Mouse (Mus musculus) right cerebral cortex, postnatal 14 days (tissue): ENCODE measurements at regions not wholly inside any gene's neighbourhood (a gene's known extent, or its start where the extent isn't known, plus 50 kb on each side); places are given as distances from the start of the nearest gene placed in this dataset.
A peak's percentile ranks its signal among the peaks of the same experiment; 100 is the strongest.

Source experiments
- DNase-seq: peaks from one replicate; pipeline ENCODE4 v3.0.0; 2022

DNA sequence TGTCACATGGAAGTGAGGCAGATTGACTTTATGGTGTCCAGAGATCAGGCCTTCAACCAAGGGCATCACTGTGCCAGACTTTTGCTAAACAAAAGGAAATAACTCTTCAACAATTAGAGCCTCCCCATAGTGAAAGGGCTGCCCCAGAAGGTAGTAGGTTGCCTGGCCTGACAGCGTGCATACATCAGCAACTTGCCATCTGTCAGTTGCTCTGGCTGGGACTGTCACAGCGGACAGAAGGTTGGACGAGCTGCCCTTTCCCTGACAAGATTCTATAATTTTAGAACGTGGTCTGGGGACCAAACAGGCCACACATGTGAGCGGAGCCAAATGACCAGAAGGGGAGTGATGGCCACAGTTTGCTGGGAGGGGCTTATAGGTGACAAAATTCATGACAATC, 119.7 kb upstream of the Rpl38 start:
- DNase-seq: no peak

DNA sequence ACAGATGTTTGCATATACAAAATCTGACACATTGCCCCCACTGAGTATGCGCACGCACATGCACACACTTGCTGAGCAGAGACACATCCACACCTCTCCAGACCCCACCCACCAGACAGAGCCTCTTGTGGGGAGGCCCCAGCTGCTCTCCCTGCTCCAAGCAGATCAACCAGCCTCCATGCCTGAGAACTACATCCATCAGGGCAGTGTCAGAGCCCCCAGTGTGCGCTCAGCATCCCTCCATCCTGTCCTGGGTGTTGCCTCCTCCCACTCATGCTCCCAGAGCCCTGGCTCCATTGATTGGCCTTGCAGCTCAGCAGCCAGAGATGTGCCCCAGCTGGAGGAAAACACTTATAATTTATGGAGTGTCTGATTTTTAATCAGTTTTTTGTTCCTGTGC, 124.1 kb upstream of the Rpl38 start:
- no peak for DNase-seq

DNA sequence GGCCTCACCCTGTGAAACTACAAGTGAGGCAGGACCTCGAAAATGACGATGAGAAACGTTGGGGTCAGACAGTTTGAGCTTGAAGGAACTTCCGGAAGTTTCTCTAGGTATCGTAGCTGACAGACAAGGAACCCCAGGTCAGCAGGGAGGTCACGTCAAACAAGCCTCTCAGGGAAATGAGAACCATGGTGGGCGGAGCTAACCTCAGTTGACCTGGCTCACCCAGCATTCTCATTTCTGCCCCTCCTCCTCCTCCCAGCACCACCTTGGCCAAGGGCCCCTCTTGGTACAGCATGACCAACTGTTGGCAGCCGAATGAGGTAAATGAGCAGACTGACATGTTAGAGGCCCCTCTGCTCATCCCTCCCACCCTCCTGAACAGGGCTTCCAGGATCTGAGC, 126.2 kb upstream of the Rpl38 start:
- DNase-seq: no peak

DNA sequence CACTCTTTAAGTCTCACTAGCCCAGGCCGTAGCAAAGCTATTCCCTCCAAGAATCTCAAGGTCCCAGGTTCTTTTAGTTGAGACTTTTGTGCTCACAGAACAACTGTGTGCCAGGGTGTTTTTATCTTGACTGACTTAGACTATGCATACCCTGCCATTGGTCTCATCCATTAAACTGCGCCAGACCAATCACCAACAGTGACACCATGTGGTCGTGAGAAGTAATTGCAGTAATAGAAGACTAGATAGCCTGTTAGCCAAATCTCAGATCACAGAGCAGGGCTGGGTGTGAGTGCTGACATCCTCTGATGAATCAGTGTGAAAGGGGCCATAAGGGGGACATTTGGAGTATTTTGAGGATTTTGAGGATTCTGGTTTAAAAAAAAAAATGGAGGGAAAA, 127.8 kb upstream of the Rpl38 start:
- DNase-seq: no peak

- peak; percentile 45 for DNase-seq
Measured at GRCm38 (mm10) chr11:114536616-114537493, 131.5 kb upstream of the Rpl38 start.

DNA sequence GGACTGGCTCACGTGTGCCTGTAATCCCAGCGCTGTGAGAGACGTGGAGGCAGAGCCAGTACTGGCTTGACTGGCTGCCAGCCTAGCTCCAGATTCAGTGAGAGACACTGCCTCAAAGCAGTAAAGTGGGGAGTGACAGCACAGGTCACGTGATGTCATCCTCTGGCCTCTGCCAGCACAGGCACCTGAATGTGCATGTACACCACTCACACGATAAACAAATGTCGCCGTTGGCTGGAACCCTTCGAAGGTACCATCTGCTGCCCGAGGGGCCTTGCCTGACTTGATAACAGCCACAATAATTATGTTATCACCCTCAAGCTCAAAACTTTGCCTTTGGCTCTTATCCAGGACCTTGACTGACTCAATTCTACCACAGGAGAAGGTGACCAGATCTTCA, 132.4 kb upstream of the Rpl38 start:
- no peak for DNase-seq

DNA sequence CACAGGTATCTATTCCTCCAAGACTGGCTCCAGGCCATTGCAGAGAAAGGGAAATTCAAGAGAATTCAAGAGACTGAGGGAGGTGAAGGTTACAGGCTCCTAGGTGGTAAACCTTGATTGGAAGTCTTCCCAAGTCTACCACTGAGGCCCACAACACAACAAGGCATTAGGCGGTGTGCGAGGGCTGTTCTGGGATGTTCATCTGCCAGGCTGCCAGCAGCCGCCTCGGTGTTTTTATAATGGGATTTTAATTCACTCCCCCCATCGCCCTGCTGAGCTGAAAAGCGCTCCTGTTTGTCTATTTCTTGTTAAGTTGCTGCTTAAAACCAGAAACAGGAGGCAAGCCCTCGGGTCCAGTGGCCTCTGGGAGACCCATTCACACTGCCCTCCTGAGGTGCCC, 133.9 kb upstream of the Rpl38 start:
- DNase-seq: no peak

DNA sequence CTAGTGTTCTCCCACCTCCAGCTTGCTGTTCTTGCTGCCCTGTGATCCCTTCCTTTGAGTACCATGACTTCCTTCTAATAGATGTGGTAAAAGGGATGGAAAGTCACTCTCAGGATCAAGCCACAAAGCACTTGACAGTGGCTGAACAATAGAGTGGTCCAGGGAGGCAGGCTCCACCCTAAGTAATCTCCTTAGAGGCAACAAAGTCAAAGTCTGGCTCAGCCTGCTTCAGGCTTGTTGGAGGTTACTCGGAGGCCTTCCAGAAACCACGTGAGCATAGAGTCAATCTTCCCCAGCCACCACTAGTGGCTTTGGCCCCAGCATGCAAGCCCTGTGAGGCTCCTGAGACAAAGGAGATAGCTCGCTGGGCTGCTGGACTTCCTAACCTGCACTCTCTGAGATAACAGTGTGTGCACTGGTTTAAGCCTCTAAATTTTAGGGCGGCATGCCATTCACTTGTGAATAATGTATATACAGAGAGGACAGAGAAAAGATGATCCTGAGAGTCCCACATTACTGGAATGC, 137.0 kb upstream of the Rpl38 start:
- DNase-seq: no peak

GRCm38 (mm10) chr11:114528937-114529772, 139.2 kb upstream of the Rpl38 start:
- no peak for DNase-seq

GRCm38 (mm10) chr11:114523444-114524238, 144.7 kb upstream of the Rpl38 start:
- DNase-seq: peak; percentile 83

DNA sequence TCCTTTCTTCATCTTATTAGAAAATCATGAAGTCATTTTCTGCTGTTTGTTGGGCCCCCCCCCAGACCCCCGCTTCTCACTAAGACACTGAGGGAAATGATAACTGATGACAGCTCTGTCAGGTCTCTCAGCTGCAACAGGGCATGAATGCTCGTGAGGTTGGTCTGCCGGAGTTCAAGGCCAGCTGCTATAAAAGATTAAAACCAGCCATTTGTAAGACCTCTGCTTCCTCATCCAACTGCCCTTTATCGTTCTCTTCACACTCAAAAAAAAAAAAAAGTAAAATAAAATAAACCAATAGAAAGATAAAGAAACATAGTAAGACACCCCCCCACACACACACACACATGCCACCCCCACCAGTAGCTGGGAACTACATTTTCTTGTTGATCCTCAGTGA, 153.0 kb upstream of the Rpl38 start:
- DNase-seq: no peak

DNA sequence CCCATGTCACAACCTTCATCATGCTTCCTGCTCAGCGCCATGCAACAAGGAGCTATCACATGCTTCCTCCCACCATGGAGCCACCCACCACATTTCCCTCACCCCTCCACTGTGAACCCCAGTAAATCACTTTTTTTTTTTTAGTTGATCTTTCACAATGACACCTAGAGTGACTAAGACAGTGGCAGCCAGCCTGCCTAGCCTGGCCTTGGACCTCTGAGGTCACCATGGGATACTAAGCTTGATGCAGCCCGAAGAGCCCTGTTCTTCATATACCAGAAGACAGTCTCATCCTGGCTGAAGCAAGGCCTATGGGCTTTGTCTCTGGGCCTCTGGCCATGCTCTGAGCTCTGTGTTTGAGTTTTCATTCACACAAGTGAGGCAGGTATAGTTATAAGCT, 154.2 kb upstream of the Rpl38 start:
- DNase-seq: no peak

- DNase-seq: no peak
Measured at GRCm38 (mm10) chr11:114513446-114513845, 154.9 kb upstream of the Rpl38 start.

- no peak for DNase-seq
Measured at GRCm38 (mm10) chr11:114511994-114512393, 156.3 kb upstream of the Rpl38 start.

GRCm38 (mm10) chr11:114502562-114502961, 165.8 kb upstream of the Rpl38 start:
- no peak for DNase-seq

GRCm38 (mm10) chr11:114501869-114502540, 166.3 kb upstream of the Rpl38 start:
- no peak for DNase-seq

- DNase-seq: no peak
Measured at GRCm38 (mm10) chr11:114500416-114500815, 167.9 kb upstream of the Rpl38 start.

DNA sequence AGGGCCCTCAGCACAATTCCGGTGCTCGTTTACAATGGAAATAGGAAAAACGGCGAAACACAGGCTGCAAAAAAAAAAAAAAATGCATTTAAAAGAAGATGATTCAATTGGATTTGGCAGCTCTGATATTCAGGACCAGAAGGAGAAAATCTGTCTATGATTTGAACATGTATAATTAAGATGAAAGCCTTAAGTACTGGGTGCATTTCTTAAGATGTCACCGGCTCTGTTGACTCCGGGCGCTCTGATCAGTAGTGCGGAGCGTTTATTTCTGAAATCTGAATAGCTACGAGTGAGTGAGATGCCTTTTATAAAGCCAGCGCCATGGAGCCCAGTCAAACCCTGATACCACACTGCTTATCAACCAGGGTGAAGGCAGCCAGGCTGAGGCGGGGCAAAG, 168.7 kb upstream of the Rpl38 start:
- DNase-seq: no peak

DNA sequence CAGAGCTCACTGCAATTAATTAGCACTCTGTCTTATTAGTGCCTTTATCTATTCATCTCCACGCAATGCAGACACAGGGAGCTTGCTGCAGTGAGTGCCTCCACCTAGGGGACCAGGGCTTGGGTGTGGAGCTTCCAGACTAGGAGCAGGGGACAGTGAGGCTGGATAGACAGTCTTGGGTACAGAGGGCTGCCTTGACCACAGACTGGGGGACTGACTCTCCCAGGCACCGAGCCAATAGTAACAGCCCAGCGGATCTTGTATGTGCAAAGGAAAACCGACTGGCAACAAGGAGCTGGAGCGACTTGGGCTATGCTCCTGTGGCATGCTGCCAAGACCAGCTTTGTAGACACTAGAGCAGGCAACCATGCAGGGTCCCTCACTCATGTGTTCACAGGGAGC, 172.8 kb upstream of the Rpl38 start:
- peak; percentile 55 for DNase-seq

DNA sequence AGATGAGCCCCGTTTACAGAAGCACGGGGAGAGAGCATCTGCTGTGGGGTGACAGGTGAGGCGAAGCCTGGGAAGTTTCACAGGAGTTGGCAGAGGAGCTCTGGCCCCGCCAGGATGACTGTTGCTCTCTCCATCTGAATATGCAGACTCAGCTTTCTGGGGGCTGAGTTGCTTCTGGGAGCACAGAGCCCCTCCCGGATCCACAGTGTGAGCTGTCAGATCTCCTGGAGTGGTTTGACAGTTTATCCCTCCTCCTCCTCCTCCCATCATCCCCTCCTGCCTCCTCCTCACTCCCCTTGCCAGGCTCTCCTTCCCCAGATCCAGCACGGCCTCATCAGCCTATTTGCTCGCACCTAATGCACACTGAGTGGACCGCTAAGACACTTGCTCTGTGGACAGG, 181.9 kb upstream of the Rpl38 start:
- no peak for DNase-seq

GRCm38 (mm10) chr11:114485429-114485828, 182.9 kb upstream of the Rpl38 start:
- no peak for DNase-seq

- no peak for DNase-seq
Measured at GRCm38 (mm10) chr11:114484668-114484953, 183.7 kb upstream of the Rpl38 start.
